Mouse (Mus musculus) bone marrow, adult 2 months (tissue): ENCODE measurements at regions not wholly inside any gene's neighbourhood (a gene's known extent, or its start where the extent isn't known, plus 50 kb on each side); places are given as distances from the start of the nearest gene placed in this dataset.

Source experiments
- H3K27ac ChIP-seq: fragments of 200-500 bp; 2 replicates; pipeline ENCODE4 v1.5.1; 2012; ENCODE audit warnings: low read depth, mild to moderate bottlenecking, control low read depth, inconsistent platforms, low read length; ENCODE audit not compliant: control insufficient read depth, poor library complexity, insufficient read depth
- H3K4me1 ChIP-seq: fragments of 200-500 bp; 2 replicates; pipeline ENCODE4 v1.6.1; 2011; ENCODE audit warnings: low read length; ENCODE audit not compliant: control insufficient read depth, insufficient read depth
- H3K4me3 ChIP-seq: fragments of 200-500 bp; replicated peaks from 2 replicates; pipeline ENCODE3; 2011; ENCODE audit warnings: mild to moderate bottlenecking, low read depth, low read length, control low read depth; ENCODE audit not compliant: control insufficient read depth
- CTCF ChIP-seq: fragments of 200-500 bp; IDR thresholded peaks from 2 replicates; pipeline ENCODE4 v1.5.1; 2011; ENCODE audit warnings: low read length, control low read depth; ENCODE audit not compliant: control insufficient read depth, insufficient read depth
- POLR2A ChIP-seq: fragments of 200-500 bp; IDR thresholded peaks from 2 replicates; pipeline ENCODE4 v1.6.1; 2011; ENCODE audit warnings: low read depth, mild to moderate bottlenecking, control low read depth, low read length, borderline replicate concordance; ENCODE audit not compliant: control insufficient read depth
- WGBS: fragments of 180-500 bp; shearing (Covaris S2); methylation state at CpG from one replicate; pipeline ENCODE4 v1.1.7; 2018; 5-methylcytosine and 5-hydroxymethylcytosine counted together

GRCm38 (mm10) chr11:23168546-23169218 lies 87.2 kb upstream of the Xpo1 start:
- no peak overlapping the region for H3K4me3 ChIP-seq
- TF ChIP-seq CTCF, result no peak
- H3K27ac ChIP-seq, result no peak overlapping the region
- peaks cover 2% of the 10 kb centered on the region for H3K4me1 ChIP-seq
- WGBS, result 21% methylated on average over 12 of the region's 12 CpGs

- H3K4me3 ChIP-seq, result no peak overlapping the region
- 51% methylated on average over 3 of the region's 3 CpGs for WGBS
- H3K4me1 ChIP-seq, result peaks cover 2% of the 10 kb centered on the region
- TF ChIP-seq POLR2A (no peak), CTCF (no peak)
- no peak overlapping the region for H3K27ac ChIP-seq
These were observed 86.0 kb upstream of the Xpo1 start for GRCm38 (mm10) chr11:23169742-23170428.

GRCm38 (mm10) chr11:23170813-23171212 lies 85.0 kb upstream of the Xpo1 start:
- 17% methylated on average over 2 of the region's 2 CpGs for WGBS
- H3K4me1 ChIP-seq, result peaks cover 2% of the 10 kb centered on the region
- TF ChIP-seq POLR2A (no peak), CTCF (no peak)

GRCm38 (mm10) chr11:23171760-23172159 lies 84.1 kb upstream of the Xpo1 start:
- Histone ChIP-seq H3K4me1 (peaks cover 2% of the 10 kb centered on the region), H3K27ac (no peak overlapping the region), H3K4me3 (no peak overlapping the region)
- 91% methylated on average over 1 of the region's 1 CpGs for WGBS
- TF ChIP-seq CTCF, result no peak
- no peak for TF ChIP-seq POLR2A

More at GRCm38 (mm10) chr11:23170813-23171212, 85.0 kb upstream of the Xpo1 start:
- Histone ChIP-seq H3K4me3 (no peak overlapping the region), H3K27ac (no peak overlapping the region)

- Histone ChIP-seq H3K4me1 (no peaks in the 10 kb centered on the region), H3K4me3 (no peak overlapping the region), H3K27ac (no peak overlapping the region)
- 81% methylated on average over 7 of the region's 7 CpGs for WGBS
- no peak for TF ChIP-seq POLR2A
- TF ChIP-seq CTCF, result no peak
These were observed 74.2 kb upstream of the Xpo1 start for GRCm38 (mm10) chr11:23181647-23182046.

- Histone ChIP-seq H3K4me1 (no peaks in the 10 kb centered on the region), H3K27ac (no peak overlapping the region), H3K4me3 (no peak overlapping the region)
- TF ChIP-seq POLR2A (no peak), CTCF (no peak)
- 85% methylated on average over 2 of the region's 2 CpGs for WGBS
These were observed 70.6 kb upstream of the Xpo1 start for GRCm38 (mm10) chr11:23185211-23185610.

GRCm38 (mm10) chr11:23201701-23202449 lies 54.0 kb upstream of the Xpo1 start:
- no peaks in the 10 kb centered on the region for H3K4me1 ChIP-seq
- H3K27ac ChIP-seq, result no peak overlapping the region
- 81% methylated on average over 9 of the region's 9 CpGs for WGBS
- H3K4me3 ChIP-seq, result no peak overlapping the region
- TF ChIP-seq POLR2A, result no peak
- TF ChIP-seq CTCF, result no peak

GRCm38 (mm10) chr11:23203566-23203965 lies 52.3 kb upstream of the Xpo1 start:
- no peak overlapping the region for H3K4me3 ChIP-seq
- no peaks in the 10 kb centered on the region for H3K4me1 ChIP-seq
- no peak overlapping the region for H3K27ac ChIP-seq
- WGBS, result 90% methylated on average over 14 of the region's 14 CpGs
- no peak for TF ChIP-seq CTCF
- TF ChIP-seq POLR2A, result no peak
